Mouse (Mus musculus) midbrain, postnatal 0 days (tissue): ENCODE data around the gene Bcar3. TPM values are rescaled to one million over a fixed set of nuclear protein-coding genes. Genes with fewer than 3 reads are reported as not detected.
A peak's percentile ranks its signal among the peaks of the same experiment; 100 is the strongest.

Source experiments
- ATAC-seq: fragments of 200-750 bp; cut with Nextera tagmentation; 2 replicates; pipeline ENCODE4 v1.8.0; 2017; ENCODE audit warnings: moderate number of reproducible peaks, mild to moderate bottlenecking, moderate TSS enrichment, moderate library complexity; ENCODE audit not compliant: low FRiP score
- DNase-seq: peaks from one replicate; pipeline ENCODE4 v3.0.0-alpha.2; 2015; ENCODE audit warnings: low spot score
- H3K27ac ChIP-seq: fragments of 300-500 bp; sonication (generic); 2 replicates; pipeline ENCODE4 v1.5.1; 2014; ENCODE audit warnings: low read depth, mild to moderate bottlenecking, low read length, mixed read lengths
- H3K27me3 ChIP-seq: fragments of 300-500 bp; sonication (generic); 2 replicates; pipeline ENCODE4 v1.6.1; 2014; ENCODE audit warnings: low read length, control low read depth, mixed read lengths; ENCODE audit not compliant: insufficient read depth
- H3K36me3 ChIP-seq: fragments of 300-500 bp; sonication (generic); 2 replicates; pipeline ENCODE4 v1.6.1; 2014; ENCODE audit warnings: low read length, control low read depth, mixed read lengths; ENCODE audit not compliant: insufficient read depth
- H3K4me1 ChIP-seq: fragments of 300-500 bp; sonication (generic); 2 replicates; pipeline ENCODE4 v1.6.1; 2014; ENCODE audit warnings: mild to moderate bottlenecking, control low read depth, antibody characterized with exemption, low read length, mixed read lengths; ENCODE audit not compliant: insufficient read depth
- H3K4me2 ChIP-seq: fragments of 300-500 bp; sonication (generic); 2 replicates; pipeline ENCODE4 v1.6.1; 2014; ENCODE audit warnings: low read depth, mild to moderate bottlenecking, low read length, mixed read lengths; ENCODE audit not compliant: poor library complexity, severe bottlenecking
- H3K4me3 ChIP-seq: fragments of 300-500 bp; sonication (generic); 2 replicates; pipeline ENCODE4 v1.5.1; 2014; ENCODE audit warnings: low read depth, mild to moderate bottlenecking, low read length, moderate library complexity
- H3K9ac ChIP-seq: fragments of 300-500 bp; sonication (generic); replicated peaks from 2 replicates; pipeline ENCODE4 v1.6.1; 2014; ENCODE audit warnings: mild to moderate bottlenecking, low read length, moderate library complexity, mixed read lengths; ENCODE audit not compliant: poor library complexity, severe bottlenecking
- H3K9me3 ChIP-seq: fragments of 300-500 bp; sonication (generic); 2 replicates; pipeline ENCODE4 v1.6.1; 2016; ENCODE audit warnings: low read length, control low read depth
- CTCF ChIP-seq: IDR thresholded peaks from 2 replicates; pipeline ENCODE4 v1.5.1; 2016; ENCODE audit warnings: antibody characterized with exemption, mild to moderate bottlenecking
- WGBS: fragments of 180-500 bp; shearing (Covaris S2); extraction: QIAGEN DNeasy Blood & Tissue Kit; methylation state at CpG from one replicate; pipeline ENCODE4 v1.1.7; 2014; 5-methylcytosine and 5-hydroxymethylcytosine counted together
- polyA plus RNA-seq: library from polyadenylated mRNA; unstranded; fragments of >200 nt; fragmentation: Nextera tagmentation; extraction: Ambion mirVana; gene quantifications from 2 replicates; pipeline ENCODE4 v1.2.1, GENCODE M21; 2015
- total RNA-seq: library from RNA; depleted of rRNA; stranded (reverse); fragments of >200 nt; gene quantifications from 2 replicates; pipeline ENCODE4 v1.2.3, GENCODE M21; 2014

The Bcar3 gene
- total and polyA plus RNA-seq, 2 experiments from 2014 or later = 6.0 to 27.2 TPM

DNA sequence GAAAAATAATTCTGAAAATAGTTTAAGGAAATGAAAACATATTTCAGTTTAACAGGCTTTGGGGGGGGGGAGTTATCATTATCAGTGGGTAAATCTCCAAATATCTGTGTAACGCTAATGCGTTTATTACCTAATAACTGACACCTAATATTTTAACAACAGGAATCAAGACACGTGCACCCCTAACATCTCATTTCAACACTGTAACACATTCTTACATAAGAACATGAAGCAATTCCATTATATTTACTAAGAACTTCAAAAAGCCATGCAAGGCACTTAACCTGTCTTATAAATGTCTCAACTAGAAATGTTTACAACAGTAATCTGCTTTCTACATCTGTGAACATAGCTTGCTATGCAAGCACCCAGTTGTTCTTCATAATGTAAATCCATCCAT, 257.2 kb downstream of the Bcar3 start:
- TF ChIP-seq CTCF = no peak
- no peak overlapping the region for H3K27ac ChIP-seq
- H3K4me3 ChIP-seq = no peak overlapping the region
- H3K4me2 ChIP-seq = no peak overlapping the region
- H3K4me1 ChIP-seq = no peaks in the 10 kb centered on the region
- H3K9ac ChIP-seq = no peak overlapping the region
- 99% methylated on average over 3 of the region's 3 CpGs for WGBS
- peaks cover 7% of the 10 kb centered on the region; the same call in 1 of the 2 replicates for H3K36me3 ChIP-seq
- ATAC-seq = no peak
- no peaks in the 10 kb centered on the region for H3K9me3 ChIP-seq
- H3K27me3 ChIP-seq = no peaks in the 10 kb centered on the region
- DNase-seq = no peak

DNA sequence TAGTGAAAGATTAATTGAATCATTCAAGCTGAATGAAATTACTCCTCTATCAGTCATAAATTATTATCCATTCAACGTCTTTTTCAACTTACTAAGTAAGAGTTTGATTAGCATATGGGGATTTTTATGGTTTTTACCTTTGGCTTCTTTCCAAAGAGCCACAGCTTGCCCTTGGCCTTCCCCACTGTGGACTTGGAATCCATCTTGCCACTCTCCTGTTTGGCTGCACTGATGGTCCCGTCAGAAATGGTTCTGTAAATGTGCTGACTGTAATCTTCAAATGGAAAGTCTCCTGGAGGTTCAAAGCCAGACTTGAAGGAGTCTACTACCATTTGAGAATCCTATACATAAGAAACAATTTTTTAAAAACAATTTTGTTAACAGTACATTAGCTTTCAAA, 263.8 kb downstream of the Bcar3 start:
- Histone ChIP-seq H3K27me3 (no peaks in the 10 kb centered on the region), H3K36me3 (peaks cover 4% of the 10 kb centered on the region; the same call in 1 of the 2 replicates), H3K27ac (no peak overlapping the region), H3K4me2 (no peak overlapping the region), H3K9ac (no peak overlapping the region), H3K4me3 (no peak overlapping the region), H3K9me3 (no peaks in the 10 kb centered on the region), H3K4me1 (no peaks in the 10 kb centered on the region)
- TF ChIP-seq CTCF = no peak
- DNase-seq (no peak), ATAC-seq (no peak)
- WGBS = 57% methylated on average over 2 of the region's 2 CpGs

DNA sequence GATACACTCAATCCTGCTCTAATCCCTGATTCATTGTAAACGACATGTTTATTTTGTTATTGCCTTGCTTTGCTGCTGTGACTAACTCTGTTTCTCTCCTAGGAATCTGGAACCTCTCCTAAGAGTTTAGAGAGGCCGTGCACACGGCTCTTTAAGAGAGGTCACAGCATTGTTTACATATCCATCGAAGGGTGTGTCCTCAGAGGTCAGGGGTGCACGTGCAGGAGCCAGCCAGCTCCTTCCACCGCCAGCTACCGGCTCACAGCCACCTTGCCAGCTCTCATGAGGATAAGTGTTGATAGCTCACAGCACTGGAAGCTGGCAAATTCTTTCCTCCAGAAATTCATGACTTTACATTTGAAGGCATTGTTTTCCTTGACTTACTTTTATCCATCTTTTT, 271.3 kb downstream of the Bcar3 start:
- H3K27me3 ChIP-seq = no peaks in the 10 kb centered on the region
- no peak overlapping the region for H3K4me2 ChIP-seq
- no peaks in the 10 kb centered on the region for H3K9me3 ChIP-seq
- TF ChIP-seq CTCF = no peak
- ATAC-seq = no peak
- H3K4me1 ChIP-seq = no peaks in the 10 kb centered on the region
- no peak overlapping the region for H3K27ac ChIP-seq
- no peaks in the 10 kb centered on the region for H3K36me3 ChIP-seq
- no peak overlapping the region for H3K9ac ChIP-seq
- no peak for DNase-seq
- 54% methylated on average over 7 of the region's 7 CpGs for WGBS
- no peak overlapping the region for H3K4me3 ChIP-seq

DNA sequence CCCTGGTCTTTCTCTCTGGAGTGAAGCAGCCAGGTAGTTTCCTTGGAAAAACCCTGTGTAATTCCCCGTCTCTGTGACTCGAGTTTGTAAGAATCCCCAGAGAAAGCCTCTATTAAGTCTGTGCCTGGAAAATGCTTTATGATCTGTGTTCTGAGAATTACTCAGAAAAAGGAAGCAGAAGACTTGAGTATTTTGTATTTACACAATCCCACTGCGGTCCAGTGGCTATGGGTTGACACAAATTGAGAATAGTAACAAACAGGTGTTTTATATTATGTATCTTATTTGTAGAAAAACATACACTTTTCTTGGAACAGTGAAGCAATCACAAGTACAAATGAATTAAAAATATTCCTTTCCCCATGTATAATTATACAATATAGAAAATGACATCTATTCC, 272.2 kb downstream of the Bcar3 start:
- Histone ChIP-seq H3K4me2 (no peak overlapping the region), H3K36me3 (no peaks in the 10 kb centered on the region), H3K4me3 (no peak overlapping the region), H3K27ac (no peak overlapping the region), H3K27me3 (no peaks in the 10 kb centered on the region), H3K9me3 (no peaks in the 10 kb centered on the region), H3K9ac (no peak overlapping the region), H3K4me1 (no peaks in the 10 kb centered on the region)
- ATAC-seq (no peak), DNase-seq (no peak)
- WGBS = 69% methylated on average over 3 of the region's 3 CpGs
- no peak for TF ChIP-seq CTCF

DNA sequence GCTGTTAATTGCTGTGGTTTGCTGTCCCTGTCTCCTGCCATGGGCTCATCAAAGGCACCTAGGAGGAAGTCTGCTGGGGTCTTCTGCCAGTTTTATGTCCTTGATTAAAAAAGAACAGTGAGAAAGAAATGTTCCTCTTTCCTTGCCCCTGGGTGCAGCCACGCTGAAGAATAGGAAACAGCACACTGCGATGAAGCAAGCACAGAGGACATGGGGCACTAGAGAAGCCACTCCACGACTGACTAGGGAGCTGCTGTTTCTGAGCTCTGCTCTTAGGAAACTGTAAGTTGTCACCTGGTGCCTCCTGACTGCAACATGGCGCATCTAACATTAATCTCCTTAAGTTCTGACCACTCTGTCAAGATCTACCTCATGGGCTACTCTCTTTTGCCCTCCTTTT, 272.6 kb downstream of the Bcar3 start:
- no peaks in the 10 kb centered on the region for H3K36me3 ChIP-seq
- 60% methylated on average over 4 of the region's 4 CpGs for WGBS
- H3K9me3 ChIP-seq = no peaks in the 10 kb centered on the region
- no peak overlapping the region for H3K4me3 ChIP-seq
- H3K4me2 ChIP-seq = no peak overlapping the region
- no peak overlapping the region for H3K27ac ChIP-seq
- no peak for TF ChIP-seq CTCF
- no peaks in the 10 kb centered on the region for H3K4me1 ChIP-seq
- no peak for DNase-seq
- H3K9ac ChIP-seq = no peak overlapping the region
- no peaks in the 10 kb centered on the region for H3K27me3 ChIP-seq
- ATAC-seq = no peak

DNA sequence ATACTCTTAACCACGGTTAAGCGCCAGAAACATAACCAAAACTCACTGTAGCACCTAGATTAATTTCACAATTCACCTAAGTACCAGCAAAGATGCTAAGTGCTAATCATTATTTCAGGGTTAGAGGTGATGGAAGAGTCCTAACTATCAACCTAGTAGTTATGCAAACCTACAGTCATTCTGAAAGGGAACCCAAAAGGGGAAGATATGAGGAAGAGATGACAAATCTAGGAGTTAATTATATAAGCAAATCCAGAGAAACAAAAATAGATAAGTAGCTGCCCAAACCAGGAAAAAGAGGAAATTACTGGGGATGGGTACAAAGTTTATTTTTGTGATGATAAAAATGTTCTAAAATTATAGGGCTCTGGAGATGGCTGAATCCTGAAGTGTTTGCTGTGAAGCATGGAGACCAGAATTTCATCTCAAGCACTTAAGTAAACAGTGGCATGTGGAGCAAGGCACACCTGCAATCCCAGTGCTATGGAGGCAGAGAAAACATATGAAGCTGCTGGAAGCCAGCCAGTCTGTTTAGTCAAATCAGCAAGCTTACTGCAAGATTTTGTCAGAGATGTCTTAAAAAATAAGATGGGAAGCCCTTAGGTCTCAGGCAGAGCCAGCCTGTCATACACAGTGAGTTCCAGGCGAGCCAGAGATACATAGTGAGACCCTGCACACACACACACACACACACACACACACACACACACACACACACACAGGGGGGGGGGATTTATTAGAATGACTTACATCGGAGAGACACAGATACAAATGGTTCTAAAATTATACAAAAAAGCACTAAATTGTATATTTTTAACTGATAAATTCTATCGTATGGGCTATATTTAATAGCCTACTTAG, 279.7 kb downstream of the Bcar3 start:
- no peak for TF ChIP-seq CTCF
- Histone ChIP-seq H3K4me3 (no peak overlapping the region), H3K27ac (no peak overlapping the region), H3K27me3 (no peaks in the 10 kb centered on the region), H3K9ac (no peak overlapping the region), H3K4me2 (no peak overlapping the region), H3K4me1 (no peaks in the 10 kb centered on the region), H3K36me3 (no peaks in the 10 kb centered on the region), H3K9me3 (no peaks in the 10 kb centered on the region)
- 95% methylated on average over 5 of the region's 5 CpGs for WGBS
- DNase-seq = peak; percentile 36
- no peak for ATAC-seq
